Mouse (Mus musculus) MN1 (cell line): Measurements from ENCODE around the gene Hagh.

ENCODE experiments used
- DNase-seq: peaks from one replicate; pipeline ENCODE4 v3.0.0-alpha.2; 2016; ENCODE audit warnings: low spot score

The Hagh gene

GRCm38 (mm10) chr17:24886134-24886931, 46.4 kb downstream of the Hagh start, which contains the start of the genes Nubp2 and Spsb3:
TSS of gene Nubp2 (minus strand) at chr17:24886349.
TSS of gene Spsb3 (plus strand) at chr17:24886643.
- peak; percentile 99 for DNase-seq

GRCm38 (mm10) chr17:24886932-24887271, 47.0 kb downstream of the Hagh start:
- DNase-seq = no peak

GRCm38 (mm10) chr17:24887291-24888080, 47.5 kb downstream of the Hagh start:
- DNase-seq = peak; percentile 41

- no peak for DNase-seq
Observed at GRCm38 (mm10) chr17:24888862-24889261, 48.9 kb downstream of the Hagh start.

- no peak for DNase-seq
Observed at GRCm38 (mm10) chr17:24890151-24891092, 50.5 kb downstream of the Hagh start.

GRCm38 (mm10) chr17:24891321-24891720, 51.4 kb downstream of the Hagh start:
- no peak for DNase-seq

GRCm38 (mm10) chr17:24892785-24893184, 52.8 kb downstream of the Hagh start:
- DNase-seq = no peak

GRCm38 (mm10) chr17:24893276-24893675, 53.3 kb downstream of the Hagh start:
- DNase-seq = no peak

- peak; percentile 50 for DNase-seq
Observed at GRCm38 (mm10) chr17:24894061-24894994, 54.4 kb downstream of the Hagh start.

- peak; percentile 93 for DNase-seq
Observed at GRCm38 (mm10) chr17:24894995-24895547, 55.1 kb downstream of the Hagh start, which contains the start of the genes Eme2 and Mrps34. TSS of gene Eme2 (minus strand) at chr17:24895087. TSS of gene Mrps34 (plus strand) at chr17:24895116.

- no peak for DNase-seq
Observed at GRCm38 (mm10) chr17:24895571-24896240, 55.8 kb downstream of the Hagh start.

- DNase-seq = peak; percentile 83
Observed at GRCm38 (mm10) chr17:24896241-24896992, 56.5 kb downstream of the Hagh start, which contains the start of gene Nme3. TSS of gene Nme3 (plus strand) at chr17:24896500.

- no peak for DNase-seq
Observed at GRCm38 (mm10) chr17:24896993-24897269, 57.0 kb downstream of the Hagh start.

- no peak for DNase-seq
Observed at GRCm38 (mm10) chr17:24897600-24897999, 57.7 kb downstream of the Hagh start.

- DNase-seq = no peak
Observed at GRCm38 (mm10) chr17:24898041-24898854, 58.3 kb downstream of the Hagh start.

- no peak for DNase-seq
Observed at GRCm38 (mm10) chr17:24899153-24899552, 59.2 kb downstream of the Hagh start.

- no peak for DNase-seq
Observed at GRCm38 (mm10) chr17:24900014-24900413, 60.1 kb downstream of the Hagh start.

- no peak for DNase-seq
Observed at GRCm38 (mm10) chr17:24902124-24902523, 62.2 kb downstream of the Hagh start.
